ENCODE assay signal across 12 mouse cellular contexts in genomic region chr2:74658667-74659371, GRCm38 (mm10). TPM values are rescaled to one million over a fixed set of nuclear protein-coding genes. Genes with fewer than 3 reads are reported as not detected.
DNase-seq lines count a peak whose midpoint lies in the region; ATAC-seq and TF ChIP-seq lines count a peak whose summit lies in the region.
"Had no signal": no experiment of that assay in that cellular context is flagged by ENCODE, and none has a peak within 500 bp of the region (broad histone marks: within the 10 kb centered on the region; RNA-seq: fewer than 3 reads in every experiment).

No protein-coding gene starts in this region.

- no peaks in the 10 kb centered on the region for H3K9me3 ChIP-seq in kidney, embryonic 15.5 days (replicated peaks)
- no peaks in the 10 kb centered on the region for H3K9me3 ChIP-seq in hindbrain, embryonic 14.5 days (ENCODE audit: control insufficient read depth, low read length)
- no peaks in the 10 kb centered on the region for H3K9me3 ChIP-seq in midbrain, postnatal 0 days (ENCODE audit: low read length)
- H3K9me3 ChIP-seq: lung, embryonic 15.5 days had no signal

- H3K9ac ChIP-seq in kidney, embryonic 15.5 days = no peak overlapping the region
- H3K9ac ChIP-seq in hindbrain, embryonic 14.5 days = peak overlapping the region; percentile 54
- no peak overlapping the region for H3K9ac ChIP-seq in midbrain, postnatal 0 days (replicated peaks; ENCODE audit: low read length, poor library complexity, severe bottlenecking)
- H3K9ac ChIP-seq: lung, embryonic 15.5 days had no signal

- ATAC-seq in kidney, embryonic 15.5 days (replicated peaks; ENCODE audit: low FRiP score) = no peak
- ATAC-seq in hindbrain, embryonic 14.5 days (ENCODE audit: low FRiP score) = no peak
- ATAC-seq in midbrain, postnatal 0 days (ENCODE audit: low FRiP score) = no peak

- WGBS in kidney, embryonic 15.5 days = under 1% methylated on average over 47 of the region's 47 CpGs
- WGBS in hindbrain, embryonic 14.5 days = under 1% methylated on average over 47 of the region's 47 CpGs
- under 1% methylated on average over 47 of the region's 47 CpGs for WGBS in midbrain, postnatal 0 days

- no peak for DNase-seq in kidney, adult 9 months
- peak; percentile 74 for DNase-seq in embryo, embryonic 10.5 days (ENCODE audit: low spot score)
- DNase-seq in hindbrain, embryonic 14.5 days (ENCODE audit: low spot score) = peak; percentile 40
- DNase-seq in midbrain, postnatal 0 days (ENCODE audit: low spot score) = no peak
- DNase-seq in gastrocnemius, postnatal 14 days = no peak
- no peak for DNase-seq in ovary, postnatal 36 days (ENCODE audit: low spot score)
- no peak for DNase-seq in spleen, adult 18-20 months
- DNase-seq: right cerebral cortex, postnatal 14 days had no signal

- H3K27me3 ChIP-seq in kidney, embryonic 15.5 days = peaks cover 99% of the 10 kb centered on the region
- H3K27me3 ChIP-seq in hindbrain, embryonic 14.5 days (ENCODE audit: control insufficient read depth, insufficient read depth, low read length) = peaks cover 94% of the 10 kb centered on the region
- H3K27me3 ChIP-seq in midbrain, postnatal 0 days (ENCODE audit: insufficient read depth, low read length) = peaks cover 70% of the 10 kb centered on the region

- H3K36me3 ChIP-seq in kidney, embryonic 15.5 days = no peaks in the 10 kb centered on the region
- H3K36me3 ChIP-seq in hindbrain, embryonic 14.5 days (replicated peaks; ENCODE audit: control insufficient read depth, insufficient read depth) = no peaks in the 10 kb centered on the region
- no peaks in the 10 kb centered on the region for H3K36me3 ChIP-seq in midbrain, postnatal 0 days (ENCODE audit: insufficient read depth, low read length)
- H3K36me3 ChIP-seq: lung, embryonic 15.5 days had no signal

- no peak overlapping the region for H3K27ac ChIP-seq in kidney, embryonic 15.5 days
- H3K27ac ChIP-seq in hindbrain, embryonic 14.5 days = peak overlapping the region; percentile 76
- H3K27ac ChIP-seq in midbrain, postnatal 0 days (ENCODE audit: low read depth, low read length) = no peak overlapping the region
- H3K27ac ChIP-seq: lung, embryonic 15.5 days had no signal

- intact Hi-C loops in gastrocnemius, postnatal 14 days (cut with DNase I; ENCODE audit: low total_unique reads) = loop anchor here (5.0 kb wide), 2 partner anchors 357 to 597 kb away; no protein-coding TSS in a partner anchor

- H3K4me2 ChIP-seq in kidney, embryonic 15.5 days = 0 out of 2 replicates have a peak overlapping the region, but pooled peaks have one; percentile 12
- peak overlapping the region; percentile 26 for H3K4me2 ChIP-seq in hindbrain, embryonic 14.5 days (replicated peaks)
- H3K4me2 ChIP-seq in midbrain, postnatal 0 days (ENCODE audit: low read depth, low read length, poor library complexity, severe bottlenecking) = no peak overlapping the region
- H3K4me2 ChIP-seq: lung, embryonic 15.5 days had no signal

- peaks cover 40% of the 10 kb centered on the region for H3K4me1 ChIP-seq in kidney, embryonic 15.5 days
- peaks cover 5% of the 10 kb centered on the region; the same call in 1 of the 2 replicates for H3K4me1 ChIP-seq in hindbrain, embryonic 14.5 days (replicated peaks; ENCODE audit: control insufficient read depth, insufficient read depth, low read length)
- H3K4me1 ChIP-seq in midbrain, postnatal 0 days (ENCODE audit: insufficient read depth, low read length) = no peaks in the 10 kb centered on the region

- TF ChIP-seq CTCF in midbrain, postnatal 0 days (IDR thresholded peaks at IDR 0.05) = no peak

- H3K4me3 ChIP-seq in kidney, embryonic 15.5 days (replicated peaks) = no peak overlapping the region
- H3K4me3 ChIP-seq in hindbrain, embryonic 14.5 days (replicated peaks; ENCODE audit: low read length) = peak overlapping the region; percentile 33
- peak overlapping the region; percentile 18 for H3K4me3 ChIP-seq in midbrain, postnatal 0 days (ENCODE audit: low read depth, low read length)
- H3K4me3 ChIP-seq: erythroblast, embryonic 14.5 days; lung, embryonic 15.5 days had no signal

RNA-seq across cellular contexts. Expression of gene Evx2, which starts 0.5 kb away (rescaled TPM):
- polyA plus RNA-seq in kidney, embryonic 15.5 days (2015; fragmentation: Nextera tagmentation; extraction: Ambion mirVana) = not detected in 2 replicates
- polyA plus RNA-seq in hindbrain, embryonic 14.5 days (2014; fragmentation: Nextera tagmentation; extraction: Ambion mirVana) = 1.3 and 1.4 TPM in 2 replicates
- 4.2 and 6.4 TPM in 2 replicates for total RNA-seq in midbrain, postnatal 0 days (2014; rRNA removed)
- 0.33 and 0.42 TPM in 2 replicates for polyA plus RNA-seq in midbrain, postnatal 0 days (2015; fragmentation: Nextera tagmentation; extraction: Ambion mirVana)
- not detected for total RNA-seq in gastrocnemius, postnatal 14 days (2021)
- total RNA-seq: MEL had no signal
- polyA plus RNA-seq: erythroblast, embryonic 14.5 days; lung, embryonic 15.5 days had no signal

RNA-seq across cellular contexts. Expression of gene Hoxd13, which starts 9.3 kb away (rescaled TPM):
- 0.23 and 0.95 TPM in 2 replicates for polyA plus RNA-seq in kidney, embryonic 15.5 days (2015; fragmentation: Nextera tagmentation; extraction: Ambion mirVana)
- polyA plus RNA-seq in hindbrain, embryonic 14.5 days (2014; fragmentation: Nextera tagmentation; extraction: Ambion mirVana) = 0.08 TPM in 1 of 2 replicates, not detected in the other
- total RNA-seq in midbrain, postnatal 0 days (2014; rRNA removed) = 0.19 TPM in 1 of 2 replicates, not detected in the other
- not detected in 2 replicates for polyA plus RNA-seq in midbrain, postnatal 0 days (2015; fragmentation: Nextera tagmentation; extraction: Ambion mirVana)
- total RNA-seq in gastrocnemius, postnatal 14 days (2021) = not detected
- total RNA-seq: MEL had no signal
- polyA plus RNA-seq: erythroblast, embryonic 14.5 days; lung, embryonic 15.5 days had no signal

RNA-seq across cellular contexts. Expression of gene Hoxd12, which starts 16.0 kb away (rescaled TPM):
- 5.4 and 6.4 TPM in 2 replicates for polyA plus RNA-seq in kidney, embryonic 15.5 days (2015; fragmentation: Nextera tagmentation; extraction: Ambion mirVana)
- polyA plus RNA-seq in hindbrain, embryonic 14.5 days (2014; fragmentation: Nextera tagmentation; extraction: Ambion mirVana) = not detected in 2 replicates
- not detected in 2 replicates for total RNA-seq in midbrain, postnatal 0 days (2014; rRNA removed)
- not detected in 2 replicates for polyA plus RNA-seq in midbrain, postnatal 0 days (2015; fragmentation: Nextera tagmentation; extraction: Ambion mirVana)
- not detected for total RNA-seq in gastrocnemius, postnatal 14 days (2021)
- total RNA-seq: MEL had no signal
- polyA plus RNA-seq: erythroblast, embryonic 14.5 days; lung, embryonic 15.5 days had no signal

RNA-seq across cellular contexts. Expression of gene Hoxd11, which starts 20.5 kb away (rescaled TPM):
- polyA plus RNA-seq in kidney, embryonic 15.5 days (2015; fragmentation: Nextera tagmentation; extraction: Ambion mirVana) = 25.1 and 26.3 TPM in 2 replicates
- not detected in 2 replicates for polyA plus RNA-seq in hindbrain, embryonic 14.5 days (2014; fragmentation: Nextera tagmentation; extraction: Ambion mirVana)
- total RNA-seq in midbrain, postnatal 0 days (2014; rRNA removed) = not detected in 2 replicates
- polyA plus RNA-seq in midbrain, postnatal 0 days (2015; fragmentation: Nextera tagmentation; extraction: Ambion mirVana) = not detected in 2 replicates
- total RNA-seq in gastrocnemius, postnatal 14 days (2021) = under 1 TPM in 1 of 2 experiments, not detected in 1; 0.29 TPM
- total RNA-seq: MEL had no signal
- polyA plus RNA-seq: erythroblast, embryonic 14.5 days; lung, embryonic 15.5 days had no signal

RNA-seq across cellular contexts. Expression of gene Hoxd10, which starts 32.9 kb away (rescaled TPM):
- 33.6 and 36.6 TPM in 2 replicates for polyA plus RNA-seq in kidney, embryonic 15.5 days (2015; fragmentation: Nextera tagmentation; extraction: Ambion mirVana)
- not detected in 2 replicates for polyA plus RNA-seq in hindbrain, embryonic 14.5 days (2014; fragmentation: Nextera tagmentation; extraction: Ambion mirVana)
- 0.22 TPM in 1 of 2 replicates, not detected in the other for total RNA-seq in midbrain, postnatal 0 days (2014; rRNA removed)
- polyA plus RNA-seq in midbrain, postnatal 0 days (2015; fragmentation: Nextera tagmentation; extraction: Ambion mirVana) = not detected in 2 replicates
- 1 to 10 TPM; 4.4 to 4.5 TPM for total RNA-seq in gastrocnemius, postnatal 14 days (2021)
- total RNA-seq: MEL had no signal
- polyA plus RNA-seq: erythroblast, embryonic 14.5 days had no signal

Comparison
In these comparisons a context has a peak if more than half of its experiments do, and no peak if none do; other contexts are left out.
1. DNase-seq: peak in embryo, embryonic 10.5 days (single experiment) and hindbrain, embryonic 14.5 days (single experiment); none in kidney, adult 9 months (single experiment), midbrain, postnatal 0 days (single experiment), gastrocnemius, postnatal 14 days (single experiment), ovary, postnatal 36 days (single experiment) and spleen, adult 18-20 months (0 of 2).